Mouse (Mus musculus) hematopoietic stem cell, adult 5-6 weeks (primary cell): ENCODE results near the gene Fbxw11. TPM values are rescaled to one million over a fixed set of nuclear protein-coding genes. Genes with fewer than 3 reads are reported as not detected.

ENCODE experiments used
- ATAC-seq, 2 experiments: fragments of 125-278 bp in 1 of 2; replicated peaks in 1 of 2; 2 replicates each; pipeline ENCODE4 v1.8.0; 2016 to 2017; ENCODE audit warnings: inconsistent platforms in 2 of 2, mild to moderate bottlenecking in 2 of 2, moderate number of reproducible peaks in 2 of 2, low read depth in 1 of 2, moderate TSS enrichment in 1 of 2; ENCODE audit not compliant: low FRiP score in 2 of 2, poor library complexity in 2 of 2, severe bottlenecking in 2 of 2, insufficient read depth in 1 of 2, low TSS enrichment in 1 of 2
- total RNA-seq: library from RNA; stranded (forward); fragments of 172-1452, 232-1000 nt; gene quantifications from 2 replicates; pipeline ENCODE4 v1.2.3, GENCODE M21; 2017

Gene Fbxw11
- total RNA-seq, 1 experiment from 2014 or later, result 57.7 TPM

DNA sequence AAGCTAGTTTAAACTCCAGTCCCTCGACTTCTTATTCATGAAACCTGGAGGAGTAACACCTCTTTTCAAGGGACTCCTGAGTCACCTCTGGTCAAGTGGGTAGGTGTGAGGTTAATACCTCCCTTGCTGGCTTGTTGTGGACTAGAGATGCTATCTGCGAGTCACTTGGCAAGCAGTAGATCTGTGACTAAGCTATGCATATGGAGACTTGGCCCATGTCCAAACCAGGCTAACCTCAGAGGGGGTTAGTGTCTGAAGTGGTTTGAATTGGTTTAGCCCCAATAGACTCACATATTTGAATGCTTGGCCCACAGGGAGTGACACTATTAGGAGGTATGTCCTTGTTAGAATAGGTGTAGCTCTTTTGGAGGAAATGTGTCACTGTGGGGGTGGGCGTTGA is 120.2 kb downstream of the Fbxw11 start:
- ATAC-seq, result 0 out of 4 replicates have a peak, but pooled peaks of 1 of the 2 experiments have one; percentile 7

DNA sequence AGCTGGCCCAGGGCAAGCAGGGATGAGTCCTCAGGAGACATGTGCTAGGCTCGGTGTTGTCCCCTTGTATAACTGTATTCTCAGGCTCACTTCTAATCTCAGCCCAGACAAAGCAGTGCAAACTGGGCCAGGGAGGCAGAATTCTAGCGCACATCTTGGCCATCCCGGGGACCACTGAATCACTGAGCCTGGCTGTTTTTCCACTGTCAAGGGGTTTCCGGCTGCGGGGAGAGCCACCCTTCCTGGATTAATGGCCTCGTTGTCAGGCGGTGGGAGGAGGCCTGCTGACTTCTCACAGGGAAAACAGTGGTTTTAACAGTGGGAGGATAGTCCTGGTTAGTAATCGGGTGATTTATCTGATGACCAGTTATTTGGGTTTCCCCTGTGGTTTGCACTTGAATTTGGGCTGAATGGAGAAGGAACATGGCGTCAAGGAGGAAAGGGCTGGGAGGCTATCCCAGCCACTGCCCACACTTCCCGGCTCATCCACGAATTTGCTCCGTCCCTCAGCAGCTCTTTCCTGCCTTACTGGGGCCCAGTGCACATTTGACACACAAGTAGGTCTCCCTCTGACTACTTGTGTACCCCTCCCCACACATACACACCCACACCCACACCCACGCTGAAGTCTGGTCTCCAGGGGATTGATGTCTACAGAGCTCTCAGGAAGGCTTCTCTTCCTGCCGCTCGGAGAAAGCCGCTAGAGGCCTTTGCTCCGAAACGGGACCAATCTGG is 125.1 kb downstream of the Fbxw11 start:
- no peak for ATAC-seq

DNA sequence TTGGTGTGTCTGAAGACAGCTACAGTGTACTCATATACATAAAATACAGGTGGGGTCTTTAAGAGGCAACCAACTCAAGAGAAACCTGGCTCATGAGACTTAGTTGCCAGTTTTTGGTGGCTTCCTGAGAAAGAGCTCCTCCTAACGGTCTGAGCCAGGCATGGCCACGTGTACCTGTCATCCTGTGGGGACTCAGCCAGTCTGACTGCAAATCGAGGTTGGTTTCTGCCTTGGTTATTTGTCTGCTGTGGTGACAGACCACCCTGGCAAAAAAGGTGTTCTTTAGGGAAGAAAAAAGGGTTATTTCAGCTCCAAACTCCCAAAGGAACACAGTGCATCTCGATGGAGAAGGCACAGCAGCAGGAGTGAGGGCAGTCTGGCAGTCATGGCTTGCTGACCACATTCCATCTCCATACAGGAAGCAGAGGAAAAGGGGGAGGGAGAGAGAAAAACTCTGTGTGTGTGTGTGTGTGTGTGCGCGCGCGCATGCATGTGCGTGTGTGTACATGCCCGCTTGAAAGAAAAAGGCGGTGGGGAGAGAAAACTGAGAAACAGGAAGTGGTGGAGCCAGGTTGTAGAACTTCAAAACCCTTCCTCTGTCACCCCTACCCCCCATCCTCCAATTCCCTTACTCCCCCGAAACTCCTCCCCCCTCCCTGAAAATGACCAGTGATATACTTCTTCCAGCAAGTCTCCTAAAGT is 126.3 kb downstream of the Fbxw11 start:
- no peak for ATAC-seq

DNA sequence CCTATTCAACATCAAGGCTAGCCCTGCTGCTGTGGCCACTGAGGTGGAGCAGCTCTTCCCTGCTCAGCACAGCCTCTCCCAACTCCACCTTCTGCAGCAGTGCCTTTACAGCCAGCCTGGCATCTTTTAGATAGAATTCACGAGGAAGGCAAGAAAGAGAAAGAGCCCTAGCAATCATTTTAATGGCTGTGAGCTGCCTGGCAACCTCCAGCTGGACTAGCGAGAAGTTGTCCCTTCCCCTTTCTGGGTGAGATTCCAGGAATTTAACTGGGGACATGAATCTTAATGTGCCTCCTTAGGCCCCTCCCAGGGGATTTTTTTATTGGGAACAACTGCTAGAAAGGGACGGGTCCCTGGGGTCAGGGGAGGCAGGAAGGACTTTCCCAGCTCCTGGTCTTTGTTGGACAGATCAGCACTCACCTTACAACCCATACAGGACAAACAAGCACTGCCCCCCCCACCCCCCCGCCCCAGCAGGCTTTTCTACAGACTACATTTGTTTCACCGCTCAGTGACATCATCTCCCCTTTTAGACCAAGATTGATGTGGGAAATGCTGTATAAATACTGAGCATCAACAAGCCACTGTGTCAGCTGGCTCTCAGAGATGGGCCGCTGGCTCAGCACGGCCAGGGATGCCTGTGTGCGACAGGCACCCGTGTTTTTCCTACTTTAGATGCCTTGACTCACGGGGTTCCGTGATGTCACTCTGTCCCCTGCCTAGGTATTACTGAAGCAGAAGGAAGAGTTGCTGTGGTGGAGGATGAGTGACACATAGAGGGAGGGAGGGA is 138.4 kb downstream of the Fbxw11 start:
- ATAC-seq, result no peak

DNA sequence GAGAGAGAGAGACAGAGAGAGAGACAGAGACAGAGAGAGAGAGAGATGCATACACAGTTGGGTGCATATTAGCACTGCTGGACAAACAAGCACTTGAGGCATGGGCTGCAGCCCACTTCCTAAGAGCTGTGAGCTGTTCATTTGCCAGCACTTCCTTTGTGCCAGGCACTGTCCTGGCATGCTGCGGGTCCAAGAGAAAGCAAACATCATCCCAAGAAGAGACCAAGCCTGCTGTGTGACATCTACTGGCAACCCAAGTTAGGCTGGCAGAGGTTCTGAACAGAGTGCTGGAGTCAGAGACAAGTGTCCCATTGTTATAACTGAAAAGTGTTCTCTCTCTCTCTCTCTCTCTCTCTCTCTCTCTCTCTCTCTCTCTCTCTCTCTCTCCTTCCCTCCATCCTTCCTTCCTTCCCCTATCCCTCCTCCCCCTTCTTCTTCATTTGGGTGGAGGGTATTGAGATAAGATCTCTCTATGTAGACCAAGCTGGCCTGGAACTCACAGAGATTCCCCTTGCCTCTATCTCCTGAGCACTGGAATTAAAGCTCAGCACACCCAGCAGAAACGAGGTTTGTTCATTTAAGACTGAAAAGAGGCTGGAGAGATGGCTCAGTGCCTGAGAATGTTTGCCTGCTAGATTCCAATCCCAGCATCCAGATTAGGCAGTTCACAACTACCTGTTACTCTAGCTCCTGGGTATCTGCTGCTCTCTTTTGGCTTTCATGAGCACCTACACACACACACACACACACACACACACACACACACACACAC is 139.3 kb downstream of the Fbxw11 start:
- no peak for ATAC-seq

DNA sequence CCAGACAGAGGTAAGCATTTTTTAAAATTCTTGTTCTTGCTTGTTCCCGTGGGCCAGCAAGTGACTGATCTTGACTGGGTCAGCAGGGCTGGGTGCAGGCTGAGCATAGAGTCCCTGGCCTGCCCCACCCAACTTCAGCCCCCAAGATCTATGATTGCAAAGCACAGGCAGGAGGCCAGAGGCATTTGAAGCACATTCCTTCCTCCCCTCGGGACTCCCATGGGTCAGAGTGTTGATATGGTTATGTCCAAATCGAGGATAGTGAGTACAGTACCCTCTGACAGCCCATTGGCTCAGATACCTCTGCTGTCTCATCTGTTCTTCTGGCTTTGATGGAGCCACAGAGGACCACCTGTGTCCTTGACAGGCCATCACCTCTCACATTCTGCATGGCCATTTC is 140.2 kb downstream of the Fbxw11 start:
- no peak for ATAC-seq

DNA sequence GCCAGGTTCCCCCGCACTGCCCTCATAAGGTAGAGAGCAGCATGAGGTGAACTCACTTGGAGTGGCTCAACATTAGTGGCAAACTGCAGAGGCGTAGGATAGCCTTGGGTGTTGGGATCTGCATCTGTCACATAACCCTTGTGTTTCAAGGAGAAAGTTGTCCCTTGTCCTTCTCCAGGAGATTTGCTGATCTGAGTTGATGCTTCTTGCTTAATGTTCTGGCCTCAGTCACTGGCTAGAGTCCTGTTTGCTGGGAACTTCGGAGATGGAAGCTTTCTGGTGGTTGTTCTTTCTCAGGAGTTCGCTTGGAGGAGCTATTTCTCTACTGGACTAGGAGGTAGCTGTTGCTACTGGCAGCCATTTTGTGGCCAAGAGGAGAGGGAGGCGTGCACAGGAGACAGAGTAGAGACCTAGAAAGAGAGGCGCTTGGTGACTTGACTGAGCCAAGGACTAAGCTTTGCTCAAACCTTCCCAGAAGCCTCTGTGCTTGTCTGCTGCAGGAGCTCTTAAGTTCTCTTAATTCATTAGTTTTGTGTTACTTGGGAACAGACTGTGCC is 143.1 kb downstream of the Fbxw11 start:
- no peak for ATAC-seq

DNA sequence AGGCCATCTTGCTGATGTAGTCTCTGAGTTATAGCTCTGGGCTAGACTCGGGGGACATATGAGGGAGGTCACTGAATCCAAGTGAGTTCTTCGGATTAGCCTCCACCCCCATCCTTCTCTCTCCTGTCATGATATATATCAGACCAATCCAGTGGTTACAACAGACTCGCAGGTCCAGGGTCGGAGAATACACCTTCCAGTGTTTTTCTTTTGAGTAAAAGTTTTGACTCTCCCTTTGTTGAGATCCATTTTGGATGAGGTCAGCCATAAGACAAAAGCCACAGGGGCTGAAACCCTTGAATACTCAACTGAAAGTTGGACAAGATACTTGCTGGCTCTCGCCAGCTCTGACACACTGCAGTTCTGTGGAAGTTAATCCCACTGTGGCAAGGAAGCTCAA is 143.7 kb downstream of the Fbxw11 start:
- no peak for ATAC-seq

DNA sequence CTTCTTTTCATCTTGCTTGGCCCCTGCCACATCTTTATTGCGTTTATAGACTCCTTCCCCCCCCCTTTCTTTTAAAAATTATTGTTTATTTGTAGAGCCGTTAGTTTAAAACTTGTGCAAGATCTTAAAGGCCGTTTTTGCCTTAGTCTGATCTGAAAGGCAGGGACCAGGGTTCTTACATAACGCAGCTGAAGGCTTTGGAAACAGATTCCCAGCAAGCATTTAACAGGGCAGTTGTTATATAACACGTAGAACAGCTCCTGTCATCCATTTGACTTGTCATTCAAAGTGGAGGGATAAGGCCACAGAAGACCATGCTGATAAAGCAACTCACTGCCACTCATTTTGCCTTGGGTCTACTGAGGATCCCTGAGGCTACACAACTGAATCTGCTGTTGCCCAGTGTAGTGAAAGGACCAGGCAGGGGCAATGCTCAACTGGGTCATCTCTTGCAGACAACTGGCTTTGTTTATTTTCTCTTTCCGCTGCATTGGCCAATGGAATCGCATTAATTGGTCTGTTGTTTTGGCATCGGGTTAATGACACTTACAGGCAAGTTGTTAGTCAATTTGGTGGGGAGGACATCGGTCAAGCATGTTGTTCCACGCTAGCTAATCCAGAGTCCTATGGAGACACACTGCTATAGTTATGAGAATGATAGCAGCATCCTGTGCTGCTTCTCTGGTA is 152.4 kb downstream of the Fbxw11 start:
- ATAC-seq, result no peak

Other genes starting within 250 kb of the Fbxw11 start
- gene Ubtd2, start 187.4 kb upstream of the Fbxw11 start, total RNA-seq, result 4.7 and 10.4 TPM in 2 replicates
- not detected in 2 replicates for gene Efcab9, start 110.6 kb upstream of the Fbxw11 start, total RNA-seq
- 32.7 and 44.2 TPM in 2 replicates for gene Stk10, start 109.4 kb upstream of the Fbxw11 start, total RNA-seq
- not detected in 2 replicates for gene Smim23, start 181.9 kb downstream of the Fbxw11 start, total RNA-seq